Mouse (Mus musculus) testis, adult 2 months (tissue): Measurements from ENCODE around the gene Tgfbr3.

Experiments
- CTCF ChIP-seq: fragments of 200-500 bp; IDR thresholded peaks from 2 replicates; pipeline ENCODE4 v1.5.1; 2012; ENCODE audit warnings: low read depth, mild to moderate bottlenecking, inconsistent platforms, low read length, moderate library complexity; ENCODE audit not compliant: control insufficient read depth, insufficient read depth, insufficient replicate concordance
- POLR2A ChIP-seq: fragments of 200-500 bp; IDR thresholded peaks from 2 replicates; pipeline ENCODE4 v1.6.1; 2012; ENCODE audit warnings: low read depth, mild to moderate bottlenecking, inconsistent platforms, low read length, moderate library complexity; ENCODE audit not compliant: control insufficient read depth

DNA sequence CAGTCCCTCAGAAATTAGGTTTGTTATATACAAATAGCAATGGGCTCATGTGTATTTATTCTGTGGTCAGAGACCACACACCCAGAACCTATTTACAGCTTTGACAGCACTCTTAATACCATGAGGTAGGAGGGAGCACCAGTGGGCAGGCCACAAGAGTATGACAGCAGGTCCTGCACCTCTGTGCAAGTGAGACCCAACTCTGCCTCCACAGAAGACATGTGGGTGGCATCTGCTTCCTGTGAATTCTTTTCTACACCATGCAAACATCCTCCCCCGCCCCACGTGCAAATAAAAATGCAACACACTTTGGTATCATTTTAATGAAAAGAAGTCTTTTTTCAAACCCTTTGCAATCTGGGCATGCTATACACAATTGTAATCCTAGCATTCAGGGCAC lies 112.2 kb downstream of the Tgfbr3 start:
- TF ChIP-seq POLR2A (no peak), CTCF (no peak)
